Mouse (Mus musculus) small intestine, adult 2 months (tissue): ENCODE data around the gene Magt1.

Experiments
- CTCF ChIP-seq: fragments of 200-500 bp; IDR thresholded peaks from 2 replicates; pipeline ENCODE4 v1.5.1; 2012; ENCODE audit warnings: low read depth, mild to moderate bottlenecking, control low read depth, inconsistent platforms, low read length, moderate library complexity, mixed read lengths; ENCODE audit not compliant: insufficient replicate concordance, insufficient read length; ENCODE audit errors: extremely low read depth
- POLR2A ChIP-seq: fragments of 200-500 bp; IDR thresholded peaks from 2 replicates; pipeline ENCODE4 v1.6.1; 2012; ENCODE audit warnings: low read depth, mild to moderate bottlenecking, control low read depth, inconsistent platforms, low read length, moderate library complexity

DNA sequence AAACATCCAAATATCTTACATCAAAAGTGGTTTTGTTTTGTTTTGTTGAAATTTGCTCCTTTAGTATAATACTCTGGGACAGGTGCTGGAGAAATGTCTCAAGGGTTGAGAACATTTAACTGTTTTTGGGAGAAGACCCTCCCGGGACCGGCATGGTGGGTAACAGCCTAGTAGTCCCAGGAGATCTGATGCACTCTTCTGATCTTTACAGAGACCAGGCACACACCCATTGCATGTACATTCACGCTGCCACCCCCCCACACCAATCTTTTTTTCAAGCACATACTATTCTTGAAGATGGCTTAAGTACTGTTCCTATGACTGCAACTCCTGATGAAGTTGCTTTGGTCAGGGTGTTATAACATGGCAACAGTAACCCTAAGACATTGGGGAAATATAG lies 853 bp upstream of the Magt1 start:
- TF ChIP-seq POLR2A (no peak), CTCF (no peak)
